Mouse (Mus musculus): ENCODE measurements at regions not wholly inside any gene's neighbourhood (a gene's known extent, or its start where the extent isn't known, plus 50 kb on each side); places are given as distances from the start of the nearest gene placed in this dataset.
"Not testable (repeated sequence)": the region's sequence is repeated elsewhere in the genome, so short reads cannot be mapped to it uniquely, and the experiment has no call there.

DNA sequence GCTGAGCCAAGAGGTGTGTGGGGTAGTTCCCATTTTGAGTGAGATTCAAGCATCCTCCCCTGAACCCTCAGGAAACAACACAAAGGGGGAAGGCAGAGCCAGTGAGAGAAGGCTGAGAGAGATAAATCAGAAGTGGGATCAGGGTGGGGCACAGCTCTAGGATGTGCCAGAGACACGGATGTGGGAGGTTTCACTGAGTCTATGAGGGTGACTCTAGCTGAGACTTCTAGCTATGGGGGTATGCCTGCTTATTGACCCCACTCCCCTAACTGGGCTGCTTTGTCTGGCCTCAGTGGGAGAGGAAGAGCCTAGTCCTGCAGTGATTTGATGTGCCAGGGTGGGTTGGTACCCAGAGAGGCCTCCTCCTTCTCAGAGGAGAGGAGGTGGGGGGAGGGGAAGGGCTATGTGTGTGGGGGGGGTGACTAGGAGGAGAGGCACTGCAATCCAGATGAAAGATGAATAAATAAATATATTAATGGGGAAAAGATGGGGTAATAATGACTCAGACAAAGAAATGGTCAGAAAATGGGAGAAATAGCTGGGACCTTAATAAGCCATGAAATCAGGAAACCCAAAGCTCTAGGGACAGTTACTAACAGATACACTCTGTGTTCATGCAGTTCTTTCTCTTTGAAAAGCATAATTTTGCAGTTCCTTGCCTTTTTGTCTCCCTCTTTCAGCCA, 547.0 kb upstream of the Adamts5 start:
- 38% methylated on average over 1 of the region's 1 CpGs for WGBS
- H3K9me3 ChIP-seq (ENCODE audit: control insufficient read depth, low read length) = no peaks in the 10 kb centered on the region
- H3K4me2 ChIP-seq (ENCODE audit: low read length) = no peak overlapping the region
- H3K36me3 ChIP-seq (ENCODE audit: control insufficient read depth, insufficient read depth, low read length) = no peaks in the 10 kb centered on the region
- H3K4me1 ChIP-seq (ENCODE audit: control insufficient read depth in 2 of 2, insufficient read depth in 2 of 2, low read length in 2 of 2) = no peaks in the 10 kb centered on the region
- no peak for ATAC-seq (ENCODE audit: insufficient number of reproducible peaks, insufficient read depth, low FRiP score, low read depth)
- H3K4me3 ChIP-seq (ENCODE audit: control insufficient read depth in 1 of 2, insufficient read depth in 1 of 2, low read depth in 1 of 2, low read length in 2 of 2) = no peak overlapping the region
- no peak overlapping the region for H3K9ac ChIP-seq (ENCODE audit: low read length)
- H3K27ac ChIP-seq (replicated peaks in 1 of 2; ENCODE audit: control insufficient read depth in 1 of 2, insufficient read depth in 1 of 2, low read depth in 2 of 2, low read length in 2 of 2) = no peak overlapping the region
- H3K27me3 ChIP-seq (ENCODE audit: control insufficient read depth, insufficient read depth, low read length) = no peaks in the 10 kb centered on the region

DNA sequence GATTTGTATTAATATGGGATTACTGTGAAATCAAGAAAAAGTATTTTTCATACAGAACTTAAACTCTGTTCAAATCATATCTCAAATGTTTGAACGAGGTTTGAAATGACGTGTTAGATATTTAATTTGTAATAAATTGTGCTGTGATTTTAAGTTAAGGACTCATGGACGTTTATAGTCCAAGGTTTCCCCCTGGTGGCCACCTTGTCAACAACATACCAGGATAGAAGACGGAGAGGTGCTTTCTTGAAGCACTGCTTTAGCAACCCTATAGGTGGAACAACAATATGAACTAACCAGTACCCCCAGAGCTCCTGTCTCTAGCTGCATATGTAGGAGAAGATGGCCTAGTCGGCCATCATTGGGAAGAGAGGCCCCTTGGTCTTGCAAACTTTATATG, 517.8 kb upstream of the Adamts5 start:
- ATAC-seq (ENCODE audit: insufficient number of reproducible peaks, insufficient read depth, low FRiP score, low read depth) = not testable (repeated sequence)
- WGBS = 8% methylated on average over 5 of the region's 5 CpGs

DNA sequence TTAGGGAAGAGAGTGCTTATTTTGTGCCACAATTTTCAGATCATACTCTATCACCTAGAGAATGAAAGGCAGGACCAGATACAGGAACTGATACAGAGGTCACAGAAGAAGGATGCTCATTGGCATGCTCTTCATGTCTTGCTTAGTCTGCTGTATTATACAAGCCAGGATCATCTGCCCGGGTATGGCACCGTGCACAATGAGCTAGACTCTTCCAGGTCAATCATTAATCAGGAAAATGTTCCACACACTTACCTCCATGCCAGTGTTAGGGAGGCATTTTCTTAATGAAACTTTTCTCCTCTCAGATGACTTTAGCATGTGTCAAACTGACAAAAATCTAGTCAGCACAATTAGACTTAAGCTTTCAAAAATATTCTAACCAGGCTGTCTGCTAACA, 502.7 kb upstream of the Adamts5 start:
- 89% methylated on average over 2 of the region's 2 CpGs for WGBS
- Histone ChIP-seq H3K9ac (ENCODE audit: low read length) (no peak overlapping the region), H3K4me1 (ENCODE audit: control insufficient read depth in 2 of 2, insufficient read depth in 2 of 2, low read length in 2 of 2) (no peaks in the 10 kb centered on the region), H3K4me3 (ENCODE audit: control insufficient read depth in 1 of 2, insufficient read depth in 1 of 2, low read depth in 1 of 2, low read length in 2 of 2) (no peak overlapping the region), H3K4me2 (ENCODE audit: low read length) (no peak overlapping the region), H3K9me3 (ENCODE audit: control insufficient read depth, low read length) (no peaks in the 10 kb centered on the region), H3K27ac (replicated peaks in 1 of 2; ENCODE audit: control insufficient read depth in 1 of 2, insufficient read depth in 1 of 2, low read depth in 2 of 2, low read length in 2 of 2) (no peak overlapping the region), H3K36me3 (ENCODE audit: control insufficient read depth, insufficient read depth, low read length) (no peaks in the 10 kb centered on the region), H3K27me3 (ENCODE audit: control insufficient read depth, insufficient read depth, low read length) (no peaks in the 10 kb centered on the region)
- no peak for ATAC-seq (ENCODE audit: insufficient number of reproducible peaks, insufficient read depth, low FRiP score, low read depth)

More for the DNA sequence above, 517.8 kb upstream of the Adamts5 start:
- H3K4me1 ChIP-seq (ENCODE audit: control insufficient read depth in 2 of 2, insufficient read depth in 2 of 2, low read length in 2 of 2); H3K4me3 ChIP-seq (ENCODE audit: control insufficient read depth in 1 of 2, insufficient read depth in 1 of 2, low read depth in 1 of 2, low read length in 2 of 2); H3K4me2 ChIP-seq (ENCODE audit: low read length); H3K27me3 ChIP-seq (ENCODE audit: control insufficient read depth, insufficient read depth, low read length); H3K27ac ChIP-seq (replicated peaks in 1 of 2; ENCODE audit: control insufficient read depth in 1 of 2, insufficient read depth in 1 of 2, low read depth in 2 of 2, low read length in 2 of 2); H3K9ac ChIP-seq (ENCODE audit: low read length); H3K36me3 ChIP-seq (ENCODE audit: control insufficient read depth, insufficient read depth, low read length); H3K9me3 ChIP-seq (ENCODE audit: control insufficient read depth, low read length): not testable (repeated sequence)

DNA sequence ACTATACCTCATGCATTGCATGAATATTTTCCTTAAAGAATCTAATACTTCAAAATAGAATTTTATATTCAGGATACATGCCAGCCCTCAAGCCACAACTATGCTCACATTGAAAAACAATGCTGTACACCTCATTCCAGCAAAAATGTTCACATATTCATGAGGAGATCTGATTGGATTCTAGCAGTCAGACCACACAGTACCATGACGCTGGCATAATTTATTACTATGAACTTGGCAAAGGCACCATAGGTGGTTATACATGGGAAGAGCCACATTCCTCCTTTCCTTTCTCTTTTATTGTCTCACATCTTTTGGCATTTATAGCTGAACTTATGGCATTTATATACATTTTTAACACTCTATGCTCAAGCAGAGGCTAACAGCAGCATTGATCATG, 499.8 kb upstream of the Adamts5 start:
- H3K27me3 ChIP-seq (ENCODE audit: control insufficient read depth, insufficient read depth, low read length) = no peaks in the 10 kb centered on the region
- no peak overlapping the region for H3K27ac ChIP-seq (replicated peaks in 1 of 2; ENCODE audit: control insufficient read depth in 1 of 2, insufficient read depth in 1 of 2, low read depth in 2 of 2, low read length in 2 of 2)
- H3K4me3 ChIP-seq (ENCODE audit: control insufficient read depth in 1 of 2, insufficient read depth in 1 of 2, low read depth in 1 of 2, low read length in 2 of 2) = no peak overlapping the region
- H3K4me2 ChIP-seq (ENCODE audit: low read length) = no peak overlapping the region
- H3K4me1 ChIP-seq (ENCODE audit: control insufficient read depth in 2 of 2, insufficient read depth in 2 of 2, low read length in 2 of 2) = no peaks in the 10 kb centered on the region
- 80% methylated on average over 1 of the region's 1 CpGs for WGBS
- H3K9me3 ChIP-seq (ENCODE audit: control insufficient read depth, low read length) = no peaks in the 10 kb centered on the region
- H3K36me3 ChIP-seq (ENCODE audit: control insufficient read depth, insufficient read depth, low read length) = no peaks in the 10 kb centered on the region
- ATAC-seq (ENCODE audit: insufficient number of reproducible peaks, insufficient read depth, low FRiP score, low read depth) = no peak
- H3K9ac ChIP-seq (ENCODE audit: low read length) = no peak overlapping the region

DNA sequence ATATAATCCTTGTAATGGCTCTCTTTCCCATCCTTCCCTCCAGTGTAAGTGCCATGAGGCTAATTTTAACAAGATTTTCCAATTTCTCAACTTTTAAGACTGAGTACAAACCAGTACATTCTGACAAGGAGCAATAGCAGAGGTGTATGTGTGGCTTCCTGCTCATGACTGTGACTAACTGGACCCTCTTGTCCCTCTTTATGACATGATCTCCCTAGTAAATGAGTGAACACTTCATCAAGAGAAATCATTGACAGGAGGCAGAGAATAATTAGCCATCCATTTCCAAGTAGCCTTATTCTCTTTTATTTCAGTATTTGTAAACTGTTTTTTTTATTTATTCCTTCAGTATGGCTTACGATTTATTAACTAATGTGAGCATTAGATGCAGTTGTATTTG, 497.7 kb upstream of the Adamts5 start:
- Histone ChIP-seq H3K36me3 (ENCODE audit: control insufficient read depth, insufficient read depth, low read length) (no peaks in the 10 kb centered on the region), H3K27me3 (ENCODE audit: control insufficient read depth, insufficient read depth, low read length) (no peaks in the 10 kb centered on the region), H3K4me2 (ENCODE audit: low read length) (no peak overlapping the region), H3K9ac (ENCODE audit: low read length) (no peak overlapping the region), H3K9me3 (ENCODE audit: control insufficient read depth, low read length) (no peaks in the 10 kb centered on the region), H3K27ac (replicated peaks in 1 of 2; ENCODE audit: control insufficient read depth in 1 of 2, insufficient read depth in 1 of 2, low read depth in 2 of 2, low read length in 2 of 2) (no peak overlapping the region), H3K4me1 (ENCODE audit: control insufficient read depth in 2 of 2, insufficient read depth in 2 of 2, low read length in 2 of 2) (no peaks in the 10 kb centered on the region), H3K4me3 (ENCODE audit: control insufficient read depth in 1 of 2, insufficient read depth in 1 of 2, low read depth in 1 of 2, low read length in 2 of 2) (no peak overlapping the region)
- 83% methylated on average over 1 of the region's 1 CpGs for WGBS
- no peak for ATAC-seq (ENCODE audit: insufficient number of reproducible peaks, insufficient read depth, low FRiP score, low read depth)

DNA sequence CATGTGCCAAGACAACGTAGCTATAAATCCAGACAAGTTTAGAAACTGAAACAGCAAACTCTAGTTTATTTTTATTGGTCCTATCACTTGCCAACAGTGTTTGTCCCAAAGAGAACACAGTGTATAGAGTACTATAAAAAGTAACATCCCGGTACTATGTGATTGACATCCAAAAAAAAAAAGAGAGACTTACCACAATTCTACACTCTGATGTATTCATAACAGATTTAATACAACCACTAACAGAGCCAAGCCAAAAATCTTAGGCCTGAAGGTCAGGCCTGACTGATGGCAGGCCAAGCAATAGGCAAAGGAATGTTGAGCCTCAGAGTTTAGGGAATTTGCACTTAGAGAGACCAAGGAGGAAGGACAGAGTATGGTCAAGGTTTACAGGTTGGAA, 495.9 kb upstream of the Adamts5 start:
- no peak for ATAC-seq (ENCODE audit: insufficient number of reproducible peaks, insufficient read depth, low FRiP score, low read depth)
- 64% methylated on average over 2 of the region's 2 CpGs for WGBS
- H3K36me3 ChIP-seq (ENCODE audit: control insufficient read depth, insufficient read depth, low read length) = no peaks in the 10 kb centered on the region

DNA sequence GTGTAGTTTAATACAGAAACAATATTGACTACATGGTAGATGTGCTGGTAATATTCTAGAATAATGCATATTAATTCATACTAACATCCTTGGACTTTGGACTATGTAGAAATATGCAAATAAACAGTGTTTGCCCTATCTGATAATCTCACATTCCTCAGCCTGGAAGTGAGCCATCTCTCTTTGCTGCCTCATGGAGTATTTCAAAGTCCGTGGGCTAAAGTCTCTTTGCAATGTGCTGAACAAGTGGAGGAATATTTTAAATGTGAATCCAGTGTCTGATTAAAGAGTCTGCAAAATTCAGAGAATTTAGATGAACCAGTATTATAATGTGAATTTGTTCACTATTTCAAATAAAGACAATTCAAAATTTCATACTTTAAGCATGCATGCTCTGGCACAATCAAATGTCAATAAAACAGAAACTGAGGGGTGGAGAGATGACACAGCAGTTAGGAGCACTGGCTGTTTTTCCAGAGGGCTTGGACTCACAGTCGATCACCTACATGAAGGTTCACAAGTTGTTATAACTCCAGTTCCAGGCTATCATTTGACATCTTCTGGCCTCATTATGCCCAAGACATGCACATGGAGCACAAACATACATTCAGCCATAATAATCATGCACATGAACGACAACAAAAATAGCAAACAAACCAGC, 487.6 kb upstream of the Adamts5 start:
- no peak overlapping the region for H3K4me3 ChIP-seq (ENCODE audit: control insufficient read depth in 1 of 2, insufficient read depth in 1 of 2, low read depth in 1 of 2, low read length in 2 of 2)
- H3K36me3 ChIP-seq (ENCODE audit: control insufficient read depth, insufficient read depth, low read length) = no peaks in the 10 kb centered on the region
- H3K4me2 ChIP-seq (ENCODE audit: low read length) = no peak overlapping the region
- H3K4me1 ChIP-seq (ENCODE audit: control insufficient read depth in 2 of 2, insufficient read depth in 2 of 2, low read length in 2 of 2) = no peaks in the 10 kb centered on the region
- no peak overlapping the region for H3K9ac ChIP-seq (ENCODE audit: low read length)
- no peaks in the 10 kb centered on the region for H3K27me3 ChIP-seq (ENCODE audit: control insufficient read depth, insufficient read depth, low read length)
- H3K9me3 ChIP-seq (ENCODE audit: control insufficient read depth, low read length) = no peaks in the 10 kb centered on the region
- WGBS = 65% methylated on average over 3 of the region's 3 CpGs
- no peak for ATAC-seq (ENCODE audit: insufficient number of reproducible peaks, insufficient read depth, low FRiP score, low read depth)
- H3K27ac ChIP-seq (replicated peaks in 1 of 2; ENCODE audit: control insufficient read depth in 1 of 2, insufficient read depth in 1 of 2, low read depth in 2 of 2, low read length in 2 of 2) = no peak overlapping the region

More for the DNA sequence above, 495.9 kb upstream of the Adamts5 start:
- H3K9ac ChIP-seq (ENCODE audit: low read length) = no peak overlapping the region
- H3K9me3 ChIP-seq (ENCODE audit: control insufficient read depth, low read length) = no peaks in the 10 kb centered on the region
- no peak overlapping the region for H3K4me2 ChIP-seq (ENCODE audit: low read length)
- no peaks in the 10 kb centered on the region for H3K27me3 ChIP-seq (ENCODE audit: control insufficient read depth, insufficient read depth, low read length)
- no peak overlapping the region for H3K27ac ChIP-seq (replicated peaks in 1 of 2; ENCODE audit: control insufficient read depth in 1 of 2, insufficient read depth in 1 of 2, low read depth in 2 of 2, low read length in 2 of 2)
- H3K4me3 ChIP-seq (ENCODE audit: control insufficient read depth in 1 of 2, insufficient read depth in 1 of 2, low read depth in 1 of 2, low read length in 2 of 2) = no peak overlapping the region
- H3K4me1 ChIP-seq (ENCODE audit: control insufficient read depth in 2 of 2, insufficient read depth in 2 of 2, low read length in 2 of 2) = no peaks in the 10 kb centered on the region

DNA sequence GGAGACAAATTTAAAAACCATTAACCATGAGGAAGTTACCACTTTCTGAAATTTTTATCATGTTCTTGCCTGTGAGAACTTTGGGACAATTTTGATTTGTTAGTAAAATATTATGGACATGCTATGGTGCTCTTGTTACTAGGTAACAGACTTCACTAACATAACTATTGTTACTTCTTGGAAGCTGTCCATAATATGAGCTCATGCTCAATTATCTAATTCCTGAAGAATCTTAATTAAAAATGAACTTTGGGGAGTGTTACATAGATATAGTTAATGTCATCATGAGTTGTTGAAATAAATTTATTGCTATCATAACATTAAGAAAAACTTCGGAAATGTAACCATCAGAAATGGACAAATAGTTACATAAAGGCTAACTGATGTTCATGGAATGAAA, 486.5 kb upstream of the Adamts5 start:
- Histone ChIP-seq H3K27me3 (ENCODE audit: control insufficient read depth, insufficient read depth, low read length) (no peaks in the 10 kb centered on the region), H3K27ac (replicated peaks in 1 of 2; ENCODE audit: control insufficient read depth in 1 of 2, insufficient read depth in 1 of 2, low read depth in 2 of 2, low read length in 2 of 2) (no peak overlapping the region), H3K9ac (ENCODE audit: low read length) (no peak overlapping the region), H3K36me3 (ENCODE audit: control insufficient read depth, insufficient read depth, low read length) (no peaks in the 10 kb centered on the region), H3K4me1 (ENCODE audit: control insufficient read depth in 2 of 2, insufficient read depth in 2 of 2, low read length in 2 of 2) (no peaks in the 10 kb centered on the region), H3K4me3 (ENCODE audit: control insufficient read depth in 1 of 2, insufficient read depth in 1 of 2, low read depth in 1 of 2, low read length in 2 of 2) (no peak overlapping the region), H3K9me3 (ENCODE audit: control insufficient read depth, low read length) (no peaks in the 10 kb centered on the region), H3K4me2 (ENCODE audit: low read length) (no peak overlapping the region)
- no peak for ATAC-seq (ENCODE audit: insufficient number of reproducible peaks, insufficient read depth, low FRiP score, low read depth)
- WGBS = 60% methylated on average over 1 of the region's 1 CpGs
